Mouse (Mus musculus): Measurements from ENCODE around the gene Ergic1. TPM values are rescaled to one million over a fixed set of nuclear protein-coding genes. Genes with fewer than 3 reads are reported as not detected.

Ergic1 gene
- polyA plus RNA-seq, 1 experiment from 2014 or later = 96.1 TPM

DNA sequence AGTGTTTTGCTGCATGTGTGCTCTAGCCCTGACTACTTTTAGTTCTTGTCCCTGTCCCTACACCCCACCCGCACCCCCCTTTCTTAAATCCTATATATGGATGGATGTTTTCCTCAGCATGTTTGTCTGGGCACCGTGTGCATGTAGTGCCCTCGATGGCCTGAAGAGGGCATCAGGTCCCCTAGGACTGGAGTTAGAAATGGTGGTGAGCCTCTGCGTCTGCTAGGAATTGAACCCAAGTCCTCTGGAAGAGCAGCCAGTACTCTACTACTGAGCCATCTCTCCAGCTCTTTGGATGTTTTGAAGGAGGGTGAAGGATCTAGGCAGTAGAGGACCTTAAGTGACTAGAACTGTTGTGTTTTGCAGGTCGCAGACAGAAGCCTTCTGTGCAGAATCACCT, 137.6 kb downstream of the Ergic1 start:
- ATAC-seq (replicated peaks; ENCODE audit: low FRiP score) = no peak
- Histone ChIP-seq H3K4me2 (no peak overlapping the region), H3K36me3 (ENCODE audit: control insufficient read depth, insufficient read depth, low read length) (peaks cover 15% of the 10 kb centered on the region; the same call in 1 of the 2 replicates), H3K9ac (ENCODE audit: low read depth, low read length) (no peak overlapping the region), H3K27me3 (replicated peaks; ENCODE audit: control insufficient read depth, insufficient read depth, low read length) (no peaks in the 10 kb centered on the region), H3K4me1 (replicated peaks; ENCODE audit: control insufficient read depth, insufficient read depth, low read length) (no peaks in the 10 kb centered on the region), H3K27ac (ENCODE audit: low read depth, low read length) (no peak overlapping the region), H3K4me3 (ENCODE audit: low read depth, low read length) (no peak overlapping the region), H3K9me3 (ENCODE audit: control insufficient read depth, low read length) (no peaks in the 10 kb centered on the region)
- DNase-seq (ENCODE audit: low spot score) = no peak
- WGBS = 84% methylated on average over 5 of the region's 5 CpGs

- Histone ChIP-seq H3K4me1 (replicated peaks; ENCODE audit: control insufficient read depth, insufficient read depth, low read length) (no peaks in the 10 kb centered on the region), H3K4me3 (ENCODE audit: low read depth, low read length) (no peak overlapping the region), H3K27me3 (replicated peaks; ENCODE audit: control insufficient read depth, insufficient read depth, low read length) (no peaks in the 10 kb centered on the region), H3K36me3 (ENCODE audit: control insufficient read depth, insufficient read depth, low read length) (peaks cover 15% of the 10 kb centered on the region; the same call in 1 of the 2 replicates), H3K27ac (ENCODE audit: low read depth, low read length) (no peak overlapping the region), H3K4me2 (no peak overlapping the region), H3K9me3 (ENCODE audit: control insufficient read depth, low read length) (no peaks in the 10 kb centered on the region), H3K9ac (ENCODE audit: low read depth, low read length) (no peak overlapping the region)
- ATAC-seq (replicated peaks; ENCODE audit: low FRiP score) = no peak
- DNase-seq (ENCODE audit: low spot score) = no peak
- 87% methylated on average over 10 of the region's 10 CpGs for WGBS
Observed at GRCm38 (mm10) chr17:26699819-26700616, 138.7 kb downstream of the Ergic1 start.

GRCm38 (mm10) chr17:26701565-26701964, 140.3 kb downstream of the Ergic1 start:
- Histone ChIP-seq H3K4me2 (no peak overlapping the region), H3K4me3 (ENCODE audit: low read depth, low read length) (no peak overlapping the region), H3K4me1 (replicated peaks; ENCODE audit: control insufficient read depth, insufficient read depth, low read length) (peaks cover 11% of the 10 kb centered on the region), H3K27me3 (replicated peaks; ENCODE audit: control insufficient read depth, insufficient read depth, low read length) (no peaks in the 10 kb centered on the region), H3K36me3 (ENCODE audit: control insufficient read depth, insufficient read depth, low read length) (peaks cover 13% of the 10 kb centered on the region; the same call in 1 of the 2 replicates), H3K27ac (ENCODE audit: low read depth, low read length) (no peak overlapping the region), H3K9ac (ENCODE audit: low read depth, low read length) (no peak overlapping the region), H3K9me3 (ENCODE audit: control insufficient read depth, low read length) (no peaks in the 10 kb centered on the region)
- 89% methylated on average over 13 of the region's 13 CpGs for WGBS
- ATAC-seq (replicated peaks; ENCODE audit: low FRiP score) (no peak), DNase-seq (ENCODE audit: low spot score) (no peak)

GRCm38 (mm10) chr17:26702621-26703020, 141.3 kb downstream of the Ergic1 start:
- DNase-seq (ENCODE audit: low spot score) = no peak
- peaks cover 13% of the 10 kb centered on the region; the same call in 1 of the 2 replicates for H3K36me3 ChIP-seq (ENCODE audit: control insufficient read depth, insufficient read depth, low read length)
- no peak for ATAC-seq (replicated peaks; ENCODE audit: low FRiP score)
- no peak overlapping the region for H3K4me2 ChIP-seq
- H3K9me3 ChIP-seq (ENCODE audit: control insufficient read depth, low read length) = no peaks in the 10 kb centered on the region
- 82% methylated on average over 4 of the region's 4 CpGs for WGBS
- peaks cover 21% of the 10 kb centered on the region for H3K4me1 ChIP-seq (replicated peaks; ENCODE audit: control insufficient read depth, insufficient read depth, low read length)
- H3K27me3 ChIP-seq (replicated peaks; ENCODE audit: control insufficient read depth, insufficient read depth, low read length) = no peaks in the 10 kb centered on the region
- H3K4me3 ChIP-seq (ENCODE audit: low read depth, low read length) = no peak overlapping the region
- H3K27ac ChIP-seq (ENCODE audit: low read depth, low read length) = no peak overlapping the region
- no peak overlapping the region for H3K9ac ChIP-seq (ENCODE audit: low read depth, low read length)

GRCm38 (mm10) chr17:26703671-26704070, 142.4 kb downstream of the Ergic1 start:
- WGBS = 87% methylated on average over 4 of the region's 4 CpGs
- Histone ChIP-seq H3K27me3 (replicated peaks; ENCODE audit: control insufficient read depth, insufficient read depth, low read length) (no peaks in the 10 kb centered on the region), H3K9ac (ENCODE audit: low read depth, low read length) (no peak overlapping the region), H3K4me1 (replicated peaks; ENCODE audit: control insufficient read depth, insufficient read depth, low read length) (peaks cover 28% of the 10 kb centered on the region), H3K9me3 (ENCODE audit: control insufficient read depth, low read length) (no peaks in the 10 kb centered on the region), H3K36me3 (ENCODE audit: control insufficient read depth, insufficient read depth, low read length) (peaks cover 13% of the 10 kb centered on the region; the same call in 1 of the 2 replicates), H3K27ac (ENCODE audit: low read depth, low read length) (peak overlapping the region; percentile 7; the same call in 1 of the 2 replicates), H3K4me3 (ENCODE audit: low read depth, low read length) (no peak overlapping the region), H3K4me2 (no peak overlapping the region)
- ATAC-seq (replicated peaks; ENCODE audit: low FRiP score) = no peak
- no peak for DNase-seq (ENCODE audit: low spot score)

DNA sequence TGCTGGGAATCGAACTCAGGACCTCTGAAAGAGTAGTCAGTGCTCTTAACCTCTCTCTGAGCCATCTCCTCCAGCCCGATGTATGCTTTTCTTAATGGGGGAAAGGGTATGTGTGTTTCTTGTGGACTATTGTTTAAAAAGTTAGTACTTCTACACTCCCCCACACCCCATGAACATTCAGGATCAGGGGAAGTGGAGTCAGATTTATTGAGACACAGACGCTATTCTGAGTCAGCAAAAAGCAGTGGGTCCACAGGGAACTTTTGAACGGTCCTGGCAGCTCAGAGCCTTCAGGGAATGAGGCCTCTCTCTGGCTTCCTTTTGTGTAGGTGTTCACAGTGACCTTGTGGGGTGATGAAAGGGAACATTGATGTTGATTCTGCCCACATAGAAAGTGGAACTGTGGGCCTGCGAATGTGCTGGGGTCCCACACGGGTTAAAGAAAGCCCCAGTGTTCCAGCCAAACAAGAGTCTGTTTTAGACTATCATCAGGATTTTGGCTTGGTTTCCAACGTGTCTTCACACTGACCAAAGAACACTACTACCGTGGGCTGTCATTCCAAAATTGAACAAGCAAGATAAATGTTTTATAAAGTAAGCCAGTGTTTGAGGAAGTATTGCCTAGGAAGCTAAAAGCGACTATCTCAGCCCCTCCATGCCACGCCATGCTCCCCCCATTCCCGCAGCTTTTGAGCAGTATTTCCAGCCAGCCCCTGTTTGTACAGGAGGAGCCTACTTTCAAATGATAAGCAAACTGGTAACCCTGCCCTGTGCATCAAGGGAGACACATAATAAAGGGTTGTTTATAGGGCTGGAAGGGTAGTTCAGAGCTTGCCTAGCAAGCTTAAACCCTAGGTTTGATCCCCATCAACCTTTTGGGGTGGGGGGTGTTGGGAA, 144.4 kb downstream of the Ergic1 start:
- ATAC-seq (replicated peaks; ENCODE audit: low FRiP score) (peak; percentile 56; the same call in 1 of the 2 replicates), DNase-seq (ENCODE audit: low spot score) (no peak)
- H3K4me1 ChIP-seq (replicated peaks; ENCODE audit: control insufficient read depth, insufficient read depth, low read length) = peaks cover 41% of the 10 kb centered on the region
- WGBS = 61% methylated on average over 11 of the region's 11 CpGs
- peak overlapping the region; percentile 3; the same call in 1 of the 2 replicates for H3K9ac ChIP-seq (ENCODE audit: low read depth, low read length)
- H3K36me3 ChIP-seq (ENCODE audit: control insufficient read depth, insufficient read depth, low read length) = peaks cover 2% of the 10 kb centered on the region; the same call in 1 of the 2 replicates
- peak overlapping the region; percentile 41 for H3K4me2 ChIP-seq
- no peak overlapping the region for H3K4me3 ChIP-seq (ENCODE audit: low read depth, low read length)
- H3K9me3 ChIP-seq (ENCODE audit: control insufficient read depth, low read length) = no peaks in the 10 kb centered on the region
- H3K27ac ChIP-seq (ENCODE audit: low read depth, low read length) = peak overlapping the region; percentile 69
- H3K27me3 ChIP-seq (replicated peaks; ENCODE audit: control insufficient read depth, insufficient read depth, low read length) = no peaks in the 10 kb centered on the region

Small RNA genes within 50 kb of the gene (microRNA-seq; reads per million reads assigned to microRNA genes)
- gene Gm22420 (ENCODE audit: borderline number of aligned reads) = not detected

Other genes with a start within 250 kb of the Ergic1 start
- 0.08 and 0.12 TPM in 2 replicates for gene Neurl1b, start 146.7 kb upstream of the Ergic1 start, polyA plus RNA-seq (2014; fragmentation: Nextera tagmentation; extraction: Ambion mirVana)
- gene Dusp1, start 639 bp downstream of the Ergic1 start, polyA plus RNA-seq (2014; fragmentation: Nextera tagmentation; extraction: Ambion mirVana) = 18.6 and 22.7 TPM in 2 replicates
- gene Atp6v0e, start 101.7 kb downstream of the Ergic1 start, polyA plus RNA-seq (2014; fragmentation: Nextera tagmentation; extraction: Ambion mirVana) = 244 and 245 TPM in 2 replicates
- 1.8 and 2.4 TPM in 2 replicates for gene Crebrf, start 154.2 kb downstream of the Ergic1 start, polyA plus RNA-seq (2014; fragmentation: Nextera tagmentation; extraction: Ambion mirVana)
- 44.0 TPM in 2 replicates for gene Bnip1, start 219.6 kb downstream of the Ergic1 start, polyA plus RNA-seq (2014; fragmentation: Nextera tagmentation; extraction: Ambion mirVana)

Measured in liver, embryonic 11.5 days (tissue).